Mouse (Mus musculus) CH12.LX (cell line): ENCODE data around the gene Kcnb1.

Source experiments
- BHLHE40 ChIP-seq: IDR thresholded peaks from 2 replicates; pipeline ENCODE4 v1.6.1; 2011; ENCODE audit warnings: mild to moderate bottlenecking, low read depth, low read length, improper control_type of control experiment
- CTCF ChIP-seq, 2 experiments: IDR thresholded peaks in 1 of 2; conservative IDR thresholded peaks in 1 of 2; 2 replicates each; pipeline ENCODE4 v1.5.1; 2011 to 2012; ENCODE audit warnings: low read depth in 2 of 2, low read length in 2 of 2, improper control_type of control experiment in 1 of 2, inconsistent platforms in 1 of 2, mild to moderate bottlenecking in 1 of 2, moderate library complexity in 1 of 2
- EP300 ChIP-seq: IDR thresholded peaks from 2 replicates; pipeline ENCODE4 v1.6.1; 2011; ENCODE audit warnings: low read length, improper control_type of control experiment
- GABPA ChIP-seq: IDR thresholded peaks from 2 replicates; pipeline ENCODE4 v1.6.1; 2012; ENCODE audit warnings: low read depth, low read length, improper control_type of control experiment, inconsistent platforms; ENCODE audit not compliant: insufficient replicate concordance
- HCFC1 ChIP-seq: IDR thresholded peaks from 2 replicates; pipeline ENCODE4 v1.6.1; 2012; ENCODE audit warnings: low read depth, mild to moderate bottlenecking, inconsistent platforms, low read length, improper control_type of control experiment
- MAX ChIP-seq: IDR thresholded peaks from 2 replicates; pipeline ENCODE4 v1.6.1; 2011; ENCODE audit warnings: low read length, improper control_type of control experiment
- MEF2A ChIP-seq: IDR thresholded peaks from 2 replicates; pipeline ENCODE4 v1.6.1; 2014; ENCODE audit warnings: low read depth, mild to moderate bottlenecking, inconsistent platforms, low read length, improper control_type of control experiment, borderline replicate concordance
- MYC ChIP-seq: IDR thresholded peaks from 2 replicates; pipeline ENCODE4 v1.6.1; 2011; ENCODE audit warnings: low read depth, mild to moderate bottlenecking, improper control_type of control experiment, low read length
- PAX5 ChIP-seq: IDR thresholded peaks from 2 replicates; pipeline ENCODE4 v1.6.1; 2012; ENCODE audit warnings: low read length, inconsistent platforms, mixed read lengths
- POLR2A ChIP-seq: IDR thresholded peaks from 2 replicates; pipeline ENCODE4 v1.6.1; 2011; ENCODE audit warnings: low read depth, mild to moderate bottlenecking, improper control_type of control experiment, low read length
- SMC3 ChIP-seq: IDR thresholded peaks from 2 replicates; pipeline ENCODE4 v1.6.1; 2011; ENCODE audit warnings: low read depth, low read length, improper control_type of control experiment
- TBP ChIP-seq: conservative IDR thresholded peaks from 2 replicates; pipeline ENCODE4 v1.6.1; 2011; ENCODE audit warnings: low read depth, low read length, improper control_type of control experiment
- TCF12 ChIP-seq: IDR thresholded peaks from 2 replicates; pipeline ENCODE4 v1.6.1; 2014; ENCODE audit warnings: low read depth, mild to moderate bottlenecking, inconsistent platforms, low read length, improper control_type of control experiment

DNA sequence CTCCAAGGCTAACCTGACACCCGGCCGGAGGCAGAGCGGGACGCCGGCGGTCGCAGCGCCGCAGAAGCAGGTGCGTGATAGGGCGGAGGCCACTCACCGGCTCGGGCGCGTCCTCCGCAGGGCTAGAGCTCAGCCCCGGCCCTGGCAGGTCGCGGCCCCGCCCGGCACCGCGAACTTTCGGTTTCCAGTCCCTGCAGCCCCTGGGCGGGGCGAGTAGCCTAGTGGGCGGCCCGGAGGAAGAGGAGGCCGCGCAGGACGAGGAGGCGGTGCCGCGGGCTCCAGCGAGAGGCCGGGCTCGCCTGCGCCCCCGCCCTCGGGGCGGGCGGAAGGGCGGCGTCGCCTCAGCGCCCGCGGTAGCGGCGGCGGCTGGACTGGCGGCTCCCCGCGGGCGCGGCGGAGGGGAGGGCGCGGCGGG, 127.5 kb downstream of the Kcnb1 start:
- TF ChIP-seq TBP (no peak), POLR2A (no peak; the same call in 1 of the 2 replicates), PAX5 (no peak), MAX (no peak; the same call in 1 of the 2 replicates), MYC (no peak), EP300 (no peak), CTCF (conservative IDR thresholded peaks at IDR 0.05 in 1 of 2, IDR thresholded peaks at IDR 0.05 in 1 of 2; ENCODE audit: low read depth in 2 of 2, low read length in 2 of 2) (no peak), SMC3 (no peak), BHLHE40 (no peak), TCF12 (peak; percentile 52; the same call in 1 of the 2 replicates), HCFC1 (no peak), MEF2A (no peak; the same call in 1 of the 2 replicates), GABPA (no peak)
